ENCODE assay signal across 1 mouse cellular context in the genomic region with DNA sequence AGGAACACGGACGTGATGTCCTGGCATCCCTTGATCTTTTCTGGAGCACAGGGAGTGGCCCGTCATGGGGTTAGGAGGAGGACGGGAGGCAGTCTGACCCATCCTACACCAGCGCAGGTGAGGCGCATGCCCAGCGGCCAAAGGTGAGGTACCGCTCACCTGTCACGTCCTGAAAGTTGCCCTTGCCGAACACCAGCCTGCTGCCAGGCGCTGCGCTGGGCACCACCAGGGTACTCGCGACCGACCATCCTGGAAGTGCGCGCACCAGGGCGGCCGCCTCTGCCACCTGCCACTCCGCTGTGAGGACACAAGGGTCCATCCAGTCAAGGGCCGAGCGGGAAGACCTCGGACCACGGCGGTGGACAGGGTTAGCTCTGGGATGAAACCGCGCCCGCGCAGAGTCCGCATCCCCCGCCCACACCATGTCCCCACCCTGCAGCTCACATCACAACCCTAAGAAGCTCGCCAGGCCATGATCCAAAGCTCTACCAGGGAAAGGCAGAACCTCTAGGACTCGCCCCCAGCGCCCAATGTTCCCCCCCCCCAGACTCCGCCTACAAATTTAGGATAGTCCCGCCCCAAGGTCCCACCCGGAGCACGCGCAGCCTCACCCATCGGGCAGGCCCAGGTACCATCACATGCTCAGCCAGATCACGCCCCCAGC.
TF ChIP-seq lines count a peak whose summit lies in the region.

No protein-coding gene starts in this region.

TF ChIP-seq in C2C12, 6 proteins besides CTCF, POLR2A, EP300 and RAD21:
- TF ChIP-seq FOSL1 (IDR thresholded peaks at IDR 0.05; ENCODE audit: insufficient read depth, low read length, poor library complexity, severe bottlenecking) = no peak
- no peak for TF ChIP-seq CEBPB (IDR thresholded peaks at IDR 0.05; ENCODE audit: low read depth)
- no peak for TF ChIP-seq USF1 (IDR thresholded peaks at IDR 0.05; ENCODE audit: low read depth)
- no peak for TF ChIP-seq MAX (IDR thresholded peaks at IDR 0.05)
- TF ChIP-seq MYOG (IDR thresholded peaks at IDR 0.05; ENCODE audit: control insufficient read depth, extremely low read depth, insufficient read length) = no peak
- TF ChIP-seq MYOD1 (IDR thresholded peaks at IDR 0.05; ENCODE audit: control insufficient read depth, insufficient read length, low read depth) = no peak
